Mouse (Mus musculus) limb, embryonic 11.5 days (tissue): ENCODE results near the gene Ell3. TPM values are rescaled to one million over a fixed set of nuclear protein-coding genes. Genes with fewer than 3 reads are reported as not detected.
A peak's percentile ranks its signal among the peaks of the same experiment; 100 is the strongest.

Experiments used
- ATAC-seq: fragments of 200-750 bp; cut with Nextera tagmentation; 2 replicates; pipeline ENCODE4 v1.8.0; 2017; ENCODE audit warnings: low read depth; ENCODE audit not compliant: insufficient number of reproducible peaks, low FRiP score, low TSS enrichment
- DNase-seq: peaks from one replicate; pipeline ENCODE4 v3.0.0-alpha.2; 2015; ENCODE audit warnings: low spot score
- H3K27ac ChIP-seq: fragments of 300-500 bp; sonication (generic); replicated peaks from 2 replicates; pipeline ENCODE4 v1.5.1; 2014; ENCODE audit warnings: low read depth, mild to moderate bottlenecking, low read length
- H3K27me3 ChIP-seq: fragments of 300-500 bp; sonication (generic); 2 replicates; pipeline ENCODE4 v1.6.1; 2014; ENCODE audit warnings: mild to moderate bottlenecking, low read length, mixed read lengths; ENCODE audit not compliant: control insufficient read depth, insufficient read depth
- H3K36me3 ChIP-seq: fragments of 300-500 bp; sonication (generic); 2 replicates; pipeline ENCODE4 v1.6.1; 2014; ENCODE audit warnings: mild to moderate bottlenecking, low read length, moderate library complexity, mixed read lengths; ENCODE audit not compliant: control insufficient read depth, insufficient read depth
- H3K4me1 ChIP-seq: fragments of 300-500 bp; sonication (generic); 2 replicates; pipeline ENCODE4 v1.6.1; 2014; ENCODE audit warnings: low read length, mixed read lengths; ENCODE audit not compliant: control insufficient read depth, insufficient read depth
- H3K4me2 ChIP-seq: fragments of 300-500 bp; sonication (generic); 2 replicates; pipeline ENCODE4 v1.6.1; 2014; ENCODE audit warnings: low read depth, mild to moderate bottlenecking, moderate library complexity; ENCODE audit not compliant: severe bottlenecking
- H3K4me3 ChIP-seq: fragments of 300-500 bp; sonication (generic); 2 replicates; pipeline ENCODE4 v1.5.1; 2014; ENCODE audit warnings: low read depth, low read length
- H3K9ac ChIP-seq: fragments of 300-500 bp; sonication (generic); 2 replicates; pipeline ENCODE4 v1.6.1; 2014; ENCODE audit warnings: mild to moderate bottlenecking, low read length
- H3K9me3 ChIP-seq: fragments of 300-500 bp; sonication (generic); 2 replicates; pipeline ENCODE4 v1.6.1; 2016; ENCODE audit warnings: low read length; ENCODE audit not compliant: control insufficient read depth
- WGBS: fragments of 180-500 bp; shearing (Covaris S2); extraction: QIAGEN DNeasy Blood & Tissue Kit; methylation state at CpG from one replicate; pipeline ENCODE4 v1.1.7; 2014; 5-methylcytosine and 5-hydroxymethylcytosine counted together
- polyA plus RNA-seq: library from polyadenylated mRNA; unstranded; fragments of >200 nt; fragmentation: Nextera tagmentation; extraction: Ambion mirVana; gene quantifications from 2 replicates; pipeline ENCODE4 v1.2.1, GENCODE M21; 2014

Gene Ell3
- polyA plus RNA-seq, 1 experiment from 2014 or later = 9.6 TPM

GRCm38 (mm10) chr2:121418476-121418875 is 25.6 kb downstream of the Ell3 start:
- WGBS = 97% methylated on average over 3 of the region's 3 CpGs
- peaks cover 6% of the 10 kb centered on the region; the same call in 1 of the 2 replicates for H3K4me1 ChIP-seq
- H3K4me2 ChIP-seq = no peak overlapping the region
- no peak overlapping the region for H3K9ac ChIP-seq
- H3K4me3 ChIP-seq = no peak overlapping the region
- H3K36me3 ChIP-seq = peaks cover 16% of the 10 kb centered on the region; the same call in 1 of the 2 replicates
- DNase-seq (no peak), ATAC-seq (no peak)
- no peak overlapping the region for H3K27ac ChIP-seq
- H3K27me3 ChIP-seq = no peaks in the 10 kb centered on the region
- no peaks in the 10 kb centered on the region for H3K9me3 ChIP-seq

GRCm38 (mm10) chr2:121416356-121416755 is 27.7 kb downstream of the Ell3 start:
- H3K9me3 ChIP-seq = no peaks in the 10 kb centered on the region
- no peak overlapping the region for H3K9ac ChIP-seq
- no peak overlapping the region for H3K4me3 ChIP-seq
- peaks cover 6% of the 10 kb centered on the region; the same call in 1 of the 2 replicates for H3K4me1 ChIP-seq
- H3K36me3 ChIP-seq = peaks cover 10% of the 10 kb centered on the region; the same call in 1 of the 2 replicates
- DNase-seq (no peak), ATAC-seq (no peak)
- H3K27ac ChIP-seq = no peak overlapping the region
- no peaks in the 10 kb centered on the region for H3K27me3 ChIP-seq
- H3K4me2 ChIP-seq = no peak overlapping the region
- 91% methylated on average over 6 of the region's 6 CpGs for WGBS

- no peak for ATAC-seq
- no peaks in the 10 kb centered on the region for H3K27me3 ChIP-seq
- peak overlapping the region; percentile 100 for H3K4me3 ChIP-seq
- H3K9me3 ChIP-seq = no peaks in the 10 kb centered on the region
- peak overlapping the region; percentile 64 for H3K4me2 ChIP-seq
- DNase-seq = no peak
- peaks cover 6% of the 10 kb centered on the region; the same call in 1 of the 2 replicates for H3K4me1 ChIP-seq
- no peak overlapping the region for H3K9ac ChIP-seq
- H3K27ac ChIP-seq = no peak overlapping the region
- peaks cover 7% of the 10 kb centered on the region; the same call in 1 of the 2 replicates for H3K36me3 ChIP-seq
- 91% methylated on average over 3 of the region's 3 CpGs for WGBS
Observed at GRCm38 (mm10) chr2:121415591-121415990, 28.5 kb downstream of the Ell3 start.

- H3K36me3 ChIP-seq = peaks cover 5% of the 10 kb centered on the region; the same call in 1 of the 2 replicates
- H3K4me2 ChIP-seq = peak overlapping the region; percentile 64
- peak overlapping the region; percentile 36; the same call in 1 of the 2 replicates for H3K9ac ChIP-seq
- ATAC-seq (no peak), DNase-seq (no peak)
- H3K4me3 ChIP-seq = peak overlapping the region; percentile 100
- WGBS = 70% methylated on average over 3 of the region's 3 CpGs
- H3K4me1 ChIP-seq = peaks cover 6% of the 10 kb centered on the region; the same call in 1 of the 2 replicates
- H3K27me3 ChIP-seq = no peaks in the 10 kb centered on the region
- H3K9me3 ChIP-seq = no peaks in the 10 kb centered on the region
- no peak overlapping the region for H3K27ac ChIP-seq
Observed at GRCm38 (mm10) chr2:121415103-121415502, 29.0 kb downstream of the Ell3 start.

- peak overlapping the region; percentile 100 for H3K4me3 ChIP-seq
- peaks cover 5% of the 10 kb centered on the region; the same call in 1 of the 2 replicates for H3K36me3 ChIP-seq
- DNase-seq (peak; percentile 63), ATAC-seq (peak; percentile 35)
- WGBS = under 1% methylated on average over 29 of the region's 32 CpGs
- no peaks in the 10 kb centered on the region for H3K27me3 ChIP-seq
- H3K4me1 ChIP-seq = peaks cover 6% of the 10 kb centered on the region; the same call in 1 of the 2 replicates
- peak overlapping the region; percentile 64 for H3K4me2 ChIP-seq
- H3K9me3 ChIP-seq = no peaks in the 10 kb centered on the region
- H3K27ac ChIP-seq = peak overlapping the region; percentile 95
- peak overlapping the region; percentile 100 for H3K9ac ChIP-seq
Observed at GRCm38 (mm10) chr2:121414139-121414685, 29.9 kb downstream of the Ell3 start.

- peak; percentile 98 for ATAC-seq
- Histone ChIP-seq H3K4me2 (peak within 1 kb of the TSS; percentile 64), H3K4me3 (peak within 1 kb of the TSS; percentile 100), H3K27me3 (no peaks in the 10 kb centered on the region), H3K36me3 (peaks cover 3% of the 10 kb centered on the region; the same call in 1 of the 2 replicates), H3K9me3 (no peaks in the 10 kb centered on the region), H3K27ac (peak within 1 kb of the TSS; percentile 96), H3K9ac (peak within 1 kb of the TSS; percentile 100), H3K4me1 (peaks cover 6% of the 10 kb centered on the region; the same call in 1 of the 2 replicates)
- under 1% methylated on average over 64 of the region's 68 CpGs for WGBS
- peak; percentile 96 for DNase-seq
Observed at GRCm38 (mm10) chr2:121413387-121414042, 30.6 kb downstream of the Ell3 start, which contains the start of the genes Pdia3 and Catsper2. Gene Pdia3 (plus strand): TSS chr2:121413775. Gene Catsper2 (minus strand): TSS chr2:121413792.

GRCm38 (mm10) chr2:121412843-121413386 is 31.2 kb downstream of the Ell3 start:
- H3K4me1 ChIP-seq = peaks cover 6% of the 10 kb centered on the region; the same call in 1 of the 2 replicates
- H3K27me3 ChIP-seq = no peaks in the 10 kb centered on the region
- ATAC-seq (peak; percentile 14; the same call in 1 of the 2 replicates), DNase-seq (no peak)
- H3K27ac ChIP-seq = peak overlapping the region; percentile 96
- 13% methylated on average over 4 of the region's 4 CpGs for WGBS
- no peaks in the 10 kb centered on the region for H3K9me3 ChIP-seq
- H3K9ac ChIP-seq = peak overlapping the region; percentile 100
- no peaks in the 10 kb centered on the region for H3K36me3 ChIP-seq
- peak overlapping the region; percentile 100 for H3K4me3 ChIP-seq
- H3K4me2 ChIP-seq = peak overlapping the region; percentile 60

GRCm38 (mm10) chr2:121408160-121408559 is 35.9 kb downstream of the Ell3 start:
- WGBS = 34% methylated on average over 4 of the region's 4 CpGs
- H3K27ac ChIP-seq = no peak overlapping the region
- ATAC-seq (no peak), DNase-seq (peak; percentile 62)
- H3K9me3 ChIP-seq = no peaks in the 10 kb centered on the region
- no peak overlapping the region for H3K4me3 ChIP-seq
- H3K9ac ChIP-seq = no peak overlapping the region
- H3K36me3 ChIP-seq = no peaks in the 10 kb centered on the region
- no peak overlapping the region for H3K4me2 ChIP-seq
- H3K4me1 ChIP-seq = no peaks in the 10 kb centered on the region
- no peaks in the 10 kb centered on the region for H3K27me3 ChIP-seq
